In genomic region chr5:49980727-49981126, GRCm38 (mm10) we compare ENCODE assay signal across 27 mouse cellular contexts.
DNase-seq lines count a peak whose midpoint lies in the region; ATAC-seq and TF ChIP-seq lines count a peak whose summit lies in the region.
"Had no signal": no experiment of that assay in that cellular context is flagged by ENCODE, and none has a peak within 500 bp of the region (broad histone marks: within the 10 kb centered on the region; RNA-seq: fewer than 3 reads in every experiment).

No protein-coding gene starts in this region.

- no peak overlapping the region for H3K4me3 ChIP-seq in forebrain, embryonic 14.5 days (ENCODE audit: low read depth, low read length)
- H3K4me3 ChIP-seq in forebrain, postnatal 0 days (ENCODE audit: low read depth, low read length): no peak overlapping the region
- H3K4me3 ChIP-seq in kidney, postnatal 0 days (replicated peaks; ENCODE audit: low read depth, low read length): no peak overlapping the region
- no peak overlapping the region for H3K4me3 ChIP-seq in lung, postnatal 0 days (ENCODE audit: low read depth, low read length)
- H3K4me3 ChIP-seq: erythroblast, embryonic 14.5 days; forebrain, embryonic 12.5 days; heart, embryonic 12.5 days; limb, embryonic 10.5 days; limb, embryonic 15.5 days; liver, embryonic 15.5 days; midbrain, embryonic 15.5 days; neural tube, embryonic 15.5 days; stomach, embryonic 15.5 days had no signal

- H3K36me3 ChIP-seq in forebrain, embryonic 14.5 days (ENCODE audit: control insufficient read depth, insufficient read depth, low read length): peaks cover 32% of the 10 kb centered on the region
- H3K36me3 ChIP-seq in forebrain, postnatal 0 days (ENCODE audit: insufficient read depth): peaks cover 4% of the 10 kb centered on the region
- peaks cover 14% of the 10 kb centered on the region for H3K36me3 ChIP-seq in kidney, postnatal 0 days (ENCODE audit: insufficient read depth, low read length)
- H3K36me3 ChIP-seq in lung, postnatal 0 days (ENCODE audit: insufficient read depth, low read length): 0 out of 2 replicates have a peak, but pooled peaks cover 6% of the 10 kb centered on the region
- H3K36me3 ChIP-seq: midbrain, embryonic 15.5 days; neural tube, embryonic 15.5 days had no signal

- peak; percentile 14 for DNase-seq in forebrain, embryonic 14.5 days (ENCODE audit: low spot score)
- no peak for DNase-seq in forebrain, postnatal 0 days
- peak; percentile 33 for DNase-seq in kidney, postnatal 0 days (ENCODE audit: low spot score)
- DNase-seq in kidney, postnatal 25 days: no peak
- DNase-seq in lung, postnatal 0 days (ENCODE audit: low spot score): no peak
- no peak for DNase-seq in lung, postnatal 4 days
- DNase-seq in right cerebral cortex, postnatal 14 days: no peak
- DNase-seq: adrenal gland, postnatal 25 days; cerebellum, adult 11-12 months; cerebellum, postnatal 10 days; gastrocnemius, postnatal 25 days; heart, adult 18-20 months; heart, postnatal 4 days; kidney, adult 11 months; retina, postnatal 1 day; right cerebral cortex, postnatal 25 days had no signal

- H3K4me2 ChIP-seq in forebrain, embryonic 14.5 days (ENCODE audit: low read length): no peak overlapping the region
- H3K4me2 ChIP-seq in forebrain, postnatal 0 days (ENCODE audit: low read depth): no peak overlapping the region
- no peak overlapping the region for H3K4me2 ChIP-seq in kidney, postnatal 0 days (ENCODE audit: low read length)
- H3K4me2 ChIP-seq in lung, postnatal 0 days (replicated peaks; ENCODE audit: low read depth, low read length): no peak overlapping the region
- H3K4me2 ChIP-seq: forebrain, embryonic 12.5 days; heart, embryonic 12.5 days; hindbrain, embryonic 14.5 days; limb, embryonic 15.5 days; liver, embryonic 15.5 days; midbrain, embryonic 15.5 days; neural tube, embryonic 15.5 days; stomach, embryonic 15.5 days had no signal

- H3K4me1 ChIP-seq in forebrain, embryonic 14.5 days (ENCODE audit: control insufficient read depth, insufficient read depth, low read length): no peaks in the 10 kb centered on the region
- H3K4me1 ChIP-seq in forebrain, postnatal 0 days (ENCODE audit: insufficient read depth): no peaks in the 10 kb centered on the region; the same call in 1 of the 2 replicates
- H3K4me1 ChIP-seq in kidney, postnatal 0 days (replicated peaks; ENCODE audit: insufficient read depth, low read length): no peaks in the 10 kb centered on the region
- no peaks in the 10 kb centered on the region for H3K4me1 ChIP-seq in lung, postnatal 0 days (ENCODE audit: insufficient read depth, low read depth, low read length)
- H3K4me1 ChIP-seq: forebrain, embryonic 12.5 days; limb, embryonic 10.5 days; midbrain, embryonic 15.5 days; neural tube, embryonic 15.5 days; stomach, embryonic 15.5 days had no signal

- peak; percentile 77; the same call in 1 of the 2 replicates for TF ChIP-seq EP300 in lung, postnatal 0 days (IDR thresholded peaks at IDR 0.05)

- no peaks in the 10 kb centered on the region for H3K9me3 ChIP-seq in forebrain, embryonic 14.5 days (replicated peaks; ENCODE audit: control insufficient read depth, low read length)
- no peaks in the 10 kb centered on the region for H3K9me3 ChIP-seq in forebrain, postnatal 0 days (ENCODE audit: low read length)
- no peaks in the 10 kb centered on the region for H3K9me3 ChIP-seq in kidney, postnatal 0 days (replicated peaks; ENCODE audit: low read length)
- H3K9me3 ChIP-seq in lung, postnatal 0 days (ENCODE audit: low read length): no peaks in the 10 kb centered on the region
- H3K9me3 ChIP-seq: forebrain, embryonic 12.5 days; heart, embryonic 12.5 days; limb, embryonic 10.5 days; limb, embryonic 15.5 days; liver, embryonic 15.5 days; midbrain, embryonic 15.5 days; neural tube, embryonic 15.5 days; stomach, embryonic 15.5 days had no signal

- 78% methylated on average over 5 of the region's 5 CpGs for WGBS in forebrain, embryonic 14.5 days
- 72% methylated on average over 5 of the region's 5 CpGs for WGBS in forebrain, postnatal 0 days
- WGBS in kidney, postnatal 0 days: 48% methylated on average over 5 of the region's 5 CpGs
- WGBS in lung, postnatal 0 days: 25% methylated on average over 5 of the region's 5 CpGs

- H3K27ac ChIP-seq in forebrain, embryonic 14.5 days (ENCODE audit: low read depth, low read length): no peak overlapping the region
- no peak overlapping the region for H3K27ac ChIP-seq in forebrain, postnatal 0 days (ENCODE audit: low read depth, low read length)
- no peak overlapping the region for H3K27ac ChIP-seq in kidney, postnatal 0 days
- H3K27ac ChIP-seq in lung, postnatal 0 days (ENCODE audit: low read length): no peak overlapping the region
- H3K27ac ChIP-seq: hindbrain, embryonic 14.5 days; limb, embryonic 10.5 days; limb, embryonic 15.5 days; liver, embryonic 15.5 days; midbrain, embryonic 15.5 days; neural tube, embryonic 15.5 days; stomach, embryonic 15.5 days had no signal

- no peak for TF ChIP-seq CTCF in forebrain, postnatal 0 days (IDR thresholded peaks at IDR 0.05; ENCODE audit: low read depth)
- no peak for TF ChIP-seq CTCF in kidney, postnatal 0 days (IDR thresholded peaks at IDR 0.05; ENCODE audit: low read depth)
- no peak for TF ChIP-seq CTCF in lung, postnatal 0 days (IDR thresholded peaks at IDR 0.05)

- no peaks in the 10 kb centered on the region for H3K27me3 ChIP-seq in forebrain, embryonic 14.5 days (replicated peaks; ENCODE audit: control insufficient read depth, insufficient read depth, low read length)
- no peaks in the 10 kb centered on the region for H3K27me3 ChIP-seq in forebrain, postnatal 0 days (ENCODE audit: insufficient read depth, low read length)
- no peaks in the 10 kb centered on the region for H3K27me3 ChIP-seq in kidney, postnatal 0 days (ENCODE audit: insufficient read depth, low read length)
- H3K27me3 ChIP-seq in lung, postnatal 0 days (replicated peaks; ENCODE audit: insufficient read depth, low read length): no peaks in the 10 kb centered on the region
- H3K27me3 ChIP-seq: forebrain, embryonic 12.5 days; heart, embryonic 12.5 days; limb, embryonic 15.5 days; liver, embryonic 15.5 days; midbrain, embryonic 15.5 days; neural tube, embryonic 15.5 days; stomach, embryonic 15.5 days had no signal

- no peak overlapping the region for H3K9ac ChIP-seq in forebrain, embryonic 14.5 days (ENCODE audit: low read length)
- H3K9ac ChIP-seq in forebrain, postnatal 0 days: no peak overlapping the region
- H3K9ac ChIP-seq in kidney, postnatal 0 days (ENCODE audit: low read depth, low read length): no peak overlapping the region
- no peak overlapping the region for H3K9ac ChIP-seq in lung, postnatal 0 days (replicated peaks; ENCODE audit: low read depth)
- H3K9ac ChIP-seq: forebrain, embryonic 12.5 days; heart, embryonic 12.5 days; hindbrain, embryonic 14.5 days; limb, embryonic 15.5 days; liver, embryonic 15.5 days; midbrain, embryonic 15.5 days; neural tube, embryonic 15.5 days; stomach, embryonic 15.5 days had no signal

- no peak for ATAC-seq in forebrain, embryonic 14.5 days
- no peak for ATAC-seq in forebrain, postnatal 0 days
- ATAC-seq in kidney, postnatal 0 days (replicated peaks; ENCODE audit: low FRiP score, low read depth): no peak
- no peak for ATAC-seq in lung, postnatal 0 days
- ATAC-seq in inflammation-experienced regulatory T-cells, adult 6 months: no peak
- ATAC-seq: midbrain, embryonic 15.5 days had no signal

Comparison
In these comparisons a context has a peak if more than half of its experiments do, and no peak if none do; other contexts are left out.
1. DNase-seq: peak in forebrain, embryonic 14.5 days (single experiment) and kidney, postnatal 0 days (single experiment); none in forebrain, postnatal 0 days (single experiment), kidney, postnatal 25 days (0 of 2), lung, postnatal 0 days (single experiment), lung, postnatal 4 days (0 of 2) and right cerebral cortex, postnatal 14 days (single experiment).